Mouse (Mus musculus) cortical plate, adult 2 months (tissue): ENCODE measurements around the gene Aldh2.

Experiments
- CTCF ChIP-seq: fragments of 200-500 bp; IDR thresholded peaks from 2 replicates; pipeline ENCODE4 v1.5.1; 2011; ENCODE audit warnings: mild to moderate bottlenecking, control low read depth, low read length; ENCODE audit not compliant: insufficient read depth; ENCODE audit errors: extremely low read depth
- POLR2A ChIP-seq: fragments of 200-500 bp; IDR thresholded peaks from 2 replicates; pipeline ENCODE4 v1.6.1; 2011; ENCODE audit warnings: mild to moderate bottlenecking, low read length, control low read depth; ENCODE audit not compliant: insufficient read depth; ENCODE audit errors: extremely low read depth

GRCm38 (mm10) chr5:121570787-121571186, 22.8 kb downstream of the Aldh2 start:
- TF ChIP-seq CTCF (no peak), POLR2A (no peak)
